Mouse (Mus musculus): ENCODE results near the gene Naxe.
A peak's percentile ranks its signal among the peaks of the same experiment; 100 is the strongest.

Gene Naxe

GRCm38 (mm10) chr3:88057030-88057429 lies 1.3 kb downstream of the Naxe start:
- DNase-seq (ENCODE audit: low spot score): no peak

DNA sequence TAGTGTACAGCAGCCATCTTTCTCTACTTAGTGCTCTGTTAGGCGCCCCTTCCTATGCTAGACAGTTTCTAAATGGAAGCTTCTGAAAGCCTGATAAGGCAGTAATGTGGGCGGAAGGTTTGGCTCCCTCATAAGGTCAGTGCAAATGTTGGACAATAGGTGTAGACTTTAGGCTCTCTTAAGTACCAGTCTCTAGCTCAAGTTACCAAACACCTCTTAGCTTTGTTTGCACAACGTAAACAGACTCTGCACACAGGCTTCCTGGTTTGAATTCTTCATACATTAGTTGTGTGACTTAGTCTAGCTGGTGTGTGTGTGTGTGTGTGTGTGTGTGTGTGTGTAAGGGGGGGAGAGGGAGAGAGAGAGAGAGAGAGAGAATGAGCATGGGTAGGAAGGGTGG lies 8.8 kb downstream of the Naxe start:
- peak; percentile 19 for DNase-seq (ENCODE audit: low spot score)

GRCm38 (mm10) chr3:88042661-88043421 lies 15.5 kb downstream of the Naxe start, which contains the start of gene Gpatch4:
TSS of gene Gpatch4 (plus strand) at chr3:88043108.
- peak; percentile 90 for DNase-seq (ENCODE audit: low spot score)

DNA sequence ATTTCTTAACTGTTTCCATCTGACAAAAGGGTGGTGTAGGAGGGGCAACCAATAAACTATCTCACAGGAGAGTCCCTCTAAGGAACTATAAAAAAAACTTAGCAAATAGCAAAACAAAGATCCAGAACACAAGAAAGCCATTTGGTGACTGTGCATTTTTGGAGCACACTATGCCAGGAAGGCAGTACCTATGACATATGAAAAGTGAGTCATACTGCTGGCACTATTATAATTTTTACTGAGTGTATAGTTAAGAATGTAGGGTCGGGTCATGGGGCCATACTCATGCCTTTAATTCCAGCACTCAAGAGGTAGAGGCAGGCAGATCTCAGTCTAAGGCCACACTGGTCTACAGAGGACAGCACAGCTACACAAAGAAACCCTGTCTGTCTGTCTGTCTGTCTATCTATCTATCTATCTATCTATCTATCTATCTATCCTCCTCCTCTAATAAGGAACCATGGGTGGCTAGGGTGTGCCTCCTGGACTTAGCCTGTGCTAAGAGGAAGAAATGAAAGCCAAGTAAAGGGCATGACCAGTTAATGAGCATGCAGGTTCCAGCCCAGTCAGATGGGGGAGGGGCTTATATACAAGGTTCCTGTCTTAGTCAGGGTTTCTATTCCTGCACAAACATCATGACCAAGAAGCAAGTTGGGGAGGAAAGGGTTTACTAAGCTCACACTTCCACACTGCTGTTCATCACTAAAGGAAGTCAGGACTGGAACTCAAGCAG lies 22.6 kb downstream of the Naxe start:
- no peak for DNase-seq (ENCODE audit: low spot score)

GRCm38 (mm10) chr3:88033506-88033905 lies 24.8 kb downstream of the Naxe start:
- DNase-seq (ENCODE audit: low spot score): no peak

DNA sequence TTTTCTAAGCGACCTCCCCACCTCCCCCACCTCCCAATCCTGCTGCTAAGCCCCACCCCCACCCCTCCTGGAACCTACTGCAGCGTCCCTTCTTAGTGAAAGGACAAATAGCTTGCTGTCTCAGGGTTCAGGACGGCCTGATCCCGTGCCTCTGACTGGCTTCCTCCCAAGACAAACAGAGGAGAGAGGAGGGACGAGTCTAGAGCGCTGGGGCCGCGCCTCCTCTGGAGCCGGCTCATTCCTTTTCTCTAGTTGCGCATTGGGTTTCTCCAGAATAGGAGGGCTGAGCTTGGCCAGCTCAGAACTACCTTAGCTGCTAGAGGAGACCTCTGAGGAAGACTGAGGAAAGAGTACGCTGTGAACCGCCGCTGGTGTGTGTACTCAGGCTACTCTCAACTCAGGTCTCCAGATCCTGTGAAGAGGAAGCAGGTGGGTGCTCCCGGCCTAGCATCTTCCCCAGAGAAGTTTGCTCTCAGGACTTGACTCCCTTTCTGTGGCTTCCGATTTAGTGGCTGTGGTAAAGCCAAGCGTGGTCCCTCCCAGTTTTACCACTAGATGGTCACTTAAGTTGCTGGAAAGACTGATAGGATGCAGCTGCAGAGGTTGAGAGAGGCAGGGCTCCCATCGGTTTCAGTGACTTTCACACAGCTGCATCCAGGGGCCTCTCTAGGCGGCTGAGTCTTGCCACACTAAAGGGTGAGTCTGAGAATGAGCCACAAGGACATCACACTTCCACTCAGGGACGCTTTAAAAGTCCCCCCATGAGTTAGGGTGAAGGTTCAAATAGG lies 27.5 kb downstream of the Naxe start:
- peak; percentile 57 for DNase-seq (ENCODE audit: low spot score)

DNA sequence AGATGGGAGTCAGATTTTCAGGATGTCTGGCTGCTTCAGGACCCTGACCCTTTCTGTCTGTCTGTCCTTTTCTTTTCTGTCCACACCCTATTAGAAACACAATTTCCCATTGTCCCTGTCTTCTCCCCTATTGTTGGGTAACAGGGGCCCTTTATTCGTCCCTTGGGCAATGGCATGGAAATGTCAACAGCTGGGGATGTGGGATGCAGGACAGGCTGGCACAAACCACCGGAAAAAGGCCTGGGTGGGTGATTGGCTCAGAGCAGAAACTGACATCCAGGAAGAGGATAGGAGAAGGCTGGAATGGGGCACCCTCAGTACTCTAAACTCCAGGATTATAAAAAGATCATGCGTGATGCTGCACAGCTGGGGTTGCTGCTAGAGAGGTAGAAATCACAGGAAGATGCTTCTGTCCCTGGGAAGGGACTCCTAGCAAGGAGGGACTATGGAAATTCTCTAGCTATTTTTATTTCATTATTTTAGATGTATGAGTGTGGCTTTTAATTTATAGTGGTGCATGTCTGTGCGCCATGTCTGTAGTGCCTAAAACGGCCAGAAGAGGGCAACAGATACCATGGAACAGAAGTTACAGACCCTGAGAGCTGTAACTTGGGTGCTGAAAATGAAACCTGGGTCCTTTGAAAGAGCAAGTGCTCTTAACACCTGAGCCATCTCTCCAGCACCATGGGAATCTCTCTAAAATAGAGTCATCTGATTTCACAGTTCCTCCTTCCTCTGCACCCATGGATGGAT lies 30.7 kb downstream of the Naxe start, which contains the start of gene Hapln2:
Hapln2 (minus strand) TSS at position 150 of the 753 bp plus-strand sequence.
- DNase-seq (ENCODE audit: low spot score): no peak

GRCm38 (mm10) chr3:88026823-88027222 lies 31.5 kb downstream of the Naxe start:
- DNase-seq (ENCODE audit: low spot score): no peak

DNA sequence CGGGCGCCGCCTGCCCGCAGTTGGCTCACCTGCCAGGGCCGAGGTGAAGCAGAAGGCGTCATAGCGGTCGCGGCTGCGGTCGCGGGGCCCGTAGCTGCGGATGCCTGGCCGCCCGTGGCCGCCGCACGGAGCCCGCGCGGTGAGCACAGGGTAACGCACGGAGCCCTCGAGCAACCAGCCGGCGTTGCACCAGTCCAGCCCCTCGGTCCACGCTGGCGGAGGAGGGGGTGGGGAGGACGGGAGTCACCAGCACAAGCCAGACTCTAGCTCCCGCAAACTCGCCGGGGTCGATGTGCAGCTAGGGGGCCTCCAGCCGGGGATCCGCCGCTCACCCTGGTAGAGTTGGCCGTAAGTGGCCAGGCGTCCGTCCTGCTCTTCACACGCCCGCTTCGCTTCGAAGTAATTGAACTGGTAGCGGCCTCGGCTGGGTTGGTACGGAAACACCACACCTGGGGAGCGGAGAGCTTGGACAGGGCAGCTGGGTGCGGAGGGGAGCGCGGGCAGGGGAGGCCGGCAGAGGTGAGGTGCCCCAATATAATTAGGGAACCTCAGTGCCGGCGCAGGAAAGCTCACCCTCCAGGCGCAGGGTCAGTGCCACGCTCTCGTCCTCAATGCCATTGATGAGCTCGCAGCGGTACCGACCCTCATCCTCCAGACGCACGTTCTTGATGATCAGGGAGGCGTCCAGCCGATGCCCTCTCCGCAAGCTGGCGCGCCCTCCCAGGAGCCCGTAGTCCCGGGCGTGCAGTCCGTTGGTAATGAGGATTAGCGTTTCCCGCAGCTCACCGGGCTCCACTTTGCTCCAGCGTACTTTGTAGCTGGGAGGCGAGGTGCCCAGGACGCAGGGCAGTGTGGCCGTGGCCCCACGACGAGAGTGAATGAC lies 34.9 kb downstream of the Naxe start:
- no peak for DNase-seq (ENCODE audit: low spot score)

- DNase-seq (ENCODE audit: low spot score): peak; percentile 96
Measured at GRCm38 (mm10) chr3:88022322-88023191, 35.7 kb downstream of the Naxe start.

GRCm38 (mm10) chr3:88010634-88011265 lies 47.5 kb downstream of the Naxe start:
- no peak for DNase-seq (ENCODE audit: low spot score)

All from yolk sac, embryonic 10.5 days (tissue).